Mouse (Mus musculus) heart, adult 2 months (tissue): ENCODE results near the gene Arl5c. TPM values are rescaled to one million over a fixed set of nuclear protein-coding genes. Genes with fewer than 3 reads are reported as not detected.
"Not testable (repeated sequence)": the region's sequence is repeated elsewhere in the genome, so short reads cannot be mapped to it uniquely, and the experiment has no call there.

Experiments
- DNase-seq, 2 experiments: peaks; one replicate each; pipeline ENCODE4 v3.0.0; 2021
- H3K27ac ChIP-seq: fragments of 200-600 bp; 2 replicates; pipeline ENCODE4 v1.8.1; 2022
- H3K27me3 ChIP-seq: fragments of 200-500 bp; 2 replicates; pipeline ENCODE4 v1.6.1; 2012; ENCODE audit warnings: mild to moderate bottlenecking, low read length, inconsistent platforms, mixed read lengths; ENCODE audit not compliant: control insufficient read depth, insufficient read depth
- H3K36me3 ChIP-seq: fragments of 200-500 bp; 2 replicates; pipeline ENCODE4 v1.6.1; 2012; ENCODE audit warnings: low read length, inconsistent platforms; ENCODE audit not compliant: control insufficient read depth, insufficient read depth
- H3K4me1 ChIP-seq: fragments of 200-500 bp; 2 replicates; pipeline ENCODE4 v1.6.1; 2011; ENCODE audit warnings: low read length; ENCODE audit not compliant: control insufficient read depth, insufficient read depth
- H3K4me3 ChIP-seq: fragments of 200-600 bp; 2 replicates; pipeline ENCODE4 v1.8.1; 2022
- H3K79me2 ChIP-seq: fragments of 200-500 bp; replicated peaks from 2 replicates; pipeline ENCODE4 v1.6.1; 2012; ENCODE audit warnings: mild to moderate bottlenecking, inconsistent platforms, low read length, moderate library complexity, mixed read lengths; ENCODE audit not compliant: control insufficient read depth, insufficient read depth
- H3K9ac ChIP-seq: fragments of 200-500 bp; 2 replicates; pipeline ENCODE4 v1.6.1; 2012; ENCODE audit warnings: low read depth, mild to moderate bottlenecking, control low read depth, inconsistent platforms, low read length, mixed read lengths
- CTCF ChIP-seq: fragments of 200-600 bp; IDR thresholded peaks from 2 replicates; pipeline ENCODE4 v1.8.1; 2022; ENCODE audit warnings: antibody characterized with exemption, mild to moderate bottlenecking, moderate library complexity
- EP300 ChIP-seq: fragments of 200-500 bp; IDR thresholded peaks from 2 replicates; pipeline ENCODE4 v1.6.1; 2011; ENCODE audit warnings: low read depth, low read length, control low read depth; ENCODE audit not compliant: insufficient read depth
- POLR2A ChIP-seq: fragments of 200-500 bp; IDR thresholded peaks from 2 replicates; pipeline ENCODE4 v1.6.1; 2011; ENCODE audit warnings: mild to moderate bottlenecking, low read depth, low read length, control low read depth; ENCODE audit not compliant: insufficient read depth
- WGBS: fragments of 180-500 bp; shearing (Covaris S2); methylation state at CpG from one replicate; pipeline ENCODE4 v1.1.7; 2018; 5-methylcytosine and 5-hydroxymethylcytosine counted together
- intact Hi-C: fragments of 180-260 bp; cut with DNase I; formaldehyde crosslinking; loops from one replicate; pipeline ENCODE4 v1.15.1; 2025
- polyA plus RNA-seq: library from polyadenylated mRNA; depleted of rRNA; stranded (reverse); fragments of >200 nt; gene quantifications from 2 replicates; pipeline ENCODE4 v1.2.3, GENCODE M21; 2012
- total RNA-seq, 2 experiments: library from RNA; stranded (reverse); gene quantifications; 2 replicates each; pipeline ENCODE4 v1.2.3; 2021

The Arl5c gene
- total and polyA plus RNA-seq, 3 experiments = 0.66 to 2.8 (median 0.70) TPM

DNA sequence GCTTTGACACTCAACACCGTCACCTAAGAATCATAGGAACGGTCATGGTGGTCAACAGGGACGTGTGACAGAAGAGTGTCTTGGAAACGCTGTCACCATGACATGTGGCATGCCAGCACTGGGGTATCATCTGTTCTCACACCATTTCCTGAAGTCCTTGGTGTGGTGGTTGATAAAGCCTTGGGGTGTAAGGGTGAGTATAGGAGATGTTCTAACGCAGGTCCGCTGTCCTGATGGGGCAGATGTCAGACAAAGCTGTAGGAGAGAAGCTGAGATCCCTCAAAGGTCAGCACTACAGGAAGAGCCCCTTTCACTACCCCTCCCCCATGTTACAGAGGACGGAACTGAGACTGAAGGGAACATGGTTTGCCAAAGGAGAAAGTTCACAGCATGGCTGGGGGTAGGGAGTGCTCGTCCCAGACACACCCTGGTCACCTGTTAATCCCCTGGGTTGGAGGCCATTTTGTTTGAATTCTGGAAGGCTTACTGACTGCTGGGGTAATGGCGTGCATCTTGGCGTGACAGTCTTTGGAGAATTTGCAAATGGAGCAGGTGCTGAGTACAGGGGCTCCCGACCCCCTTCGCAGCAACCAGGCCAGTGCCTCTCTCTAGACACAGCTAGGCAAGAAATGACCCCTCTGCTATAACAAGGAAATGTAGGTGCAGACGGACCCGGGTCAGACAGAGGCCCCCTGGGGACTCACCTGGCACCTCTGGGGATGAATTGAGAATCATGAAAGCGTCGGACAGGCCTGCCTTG is 42.6 kb downstream of the Arl5c start:
- DNase-seq = no peak
- intact Hi-C loops = no loop called here
- Histone ChIP-seq H3K36me3 (no peaks in the 10 kb centered on the region), H3K27me3 (no peaks in the 10 kb centered on the region), H3K4me1 (no peaks in the 10 kb centered on the region), H3K79me2 (no peaks in the 10 kb centered on the region), H3K9ac (no peak overlapping the region), H3K27ac (no peak overlapping the region), H3K4me3 (no peak overlapping the region)
- no peak for TF ChIP-seq EP300
- TF ChIP-seq POLR2A = no peak
- TF ChIP-seq CTCF = no peak
- 85% methylated on average over 16 of the region's 16 CpGs for WGBS

DNA sequence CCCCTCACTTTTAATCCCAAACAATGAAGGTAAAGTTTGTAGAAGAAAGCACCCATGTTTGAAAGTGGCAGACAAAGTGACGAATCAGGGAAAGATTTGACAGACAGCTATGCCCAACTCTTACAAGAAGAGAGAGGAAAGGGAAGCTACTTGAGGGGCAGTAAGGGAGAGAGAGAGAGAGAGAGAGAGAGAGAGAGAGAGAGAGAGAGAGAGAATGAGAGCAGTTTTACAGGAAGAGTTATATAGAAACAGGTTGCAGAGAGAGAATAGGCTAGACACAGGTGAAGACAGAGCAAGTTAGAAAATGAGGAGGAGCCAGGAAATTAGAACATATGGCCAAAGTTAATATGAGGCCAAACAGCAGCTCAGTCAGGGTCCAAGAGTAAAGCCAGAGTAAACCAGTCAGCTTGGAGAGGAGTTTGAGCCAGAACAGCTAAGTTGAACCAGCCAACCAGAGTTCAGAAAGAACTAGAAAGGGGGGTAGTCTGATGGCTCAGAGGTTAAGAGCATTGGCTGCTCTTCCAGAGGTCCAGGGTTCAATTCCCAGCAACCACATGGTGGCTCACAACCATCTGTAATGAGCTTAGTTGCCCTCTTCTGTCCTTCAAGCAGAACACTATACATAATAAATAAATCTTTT is 43.5 kb downstream of the Arl5c start:
- H3K79me2 ChIP-seq = no peaks in the 10 kb centered on the region
- H3K4me3 ChIP-seq = no peak overlapping the region
- intact Hi-C loops = no loop called here
- no peak overlapping the region for H3K27ac ChIP-seq
- TF ChIP-seq CTCF (no peak), POLR2A (no peak), EP300 (no peak)
- DNase-seq = no peak
- H3K4me1 ChIP-seq = no peaks in the 10 kb centered on the region
- no peaks in the 10 kb centered on the region for H3K27me3 ChIP-seq
- 91% methylated on average over 1 of the region's 1 CpGs for WGBS
- no peak overlapping the region for H3K9ac ChIP-seq
- H3K36me3 ChIP-seq = no peaks in the 10 kb centered on the region

GRCm38 (mm10) chr11:97949703-97950475 is 46.1 kb downstream of the Arl5c start:
- DNase-seq = no peak
- intact Hi-C loops = no loop called here
- Histone ChIP-seq H3K27me3 (no peaks in the 10 kb centered on the region), H3K27ac (no peak overlapping the region), H3K9ac (no peak overlapping the region), H3K4me1 (no peaks in the 10 kb centered on the region), H3K36me3 (no peaks in the 10 kb centered on the region), H3K79me2 (no peaks in the 10 kb centered on the region), H3K4me3 (no peak overlapping the region)
- WGBS = 41% methylated on average over 20 of the region's 20 CpGs
- TF ChIP-seq EP300 (no peak), POLR2A (no peak)

DNA sequence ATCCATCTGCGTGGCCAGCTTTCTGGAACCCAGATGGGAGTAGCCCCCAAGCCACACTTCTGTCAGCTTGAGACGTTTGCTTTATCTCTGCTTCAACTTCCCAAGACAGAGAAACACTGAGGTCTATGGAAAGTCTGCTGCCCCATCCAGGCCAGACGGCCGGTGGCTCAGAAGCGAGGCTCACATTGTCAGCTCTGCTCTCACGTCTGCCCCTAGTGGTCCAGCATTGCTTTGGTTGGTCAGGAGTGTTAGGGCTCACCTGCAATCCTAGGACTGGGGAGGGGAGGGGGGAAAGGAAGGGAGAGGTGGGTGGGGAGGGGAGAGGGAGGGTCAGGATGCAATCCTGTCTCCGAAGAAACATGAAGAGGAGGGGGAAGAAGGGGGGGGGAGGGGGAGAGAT is 48.6 kb downstream of the Arl5c start:
- no peak overlapping the region for H3K4me3 ChIP-seq
- H3K36me3 ChIP-seq = no peaks in the 10 kb centered on the region
- 26% methylated on average over 7 of the region's 7 CpGs for WGBS
- H3K27ac ChIP-seq = no peak overlapping the region
- no peak overlapping the region for H3K9ac ChIP-seq
- TF ChIP-seq CTCF = peak; percentile 49
- TF ChIP-seq POLR2A = no peak
- TF ChIP-seq EP300 = no peak
- intact Hi-C loops = no loop called here
- H3K4me1 ChIP-seq = no peaks in the 10 kb centered on the region
- H3K79me2 ChIP-seq = no peaks in the 10 kb centered on the region
- no peaks in the 10 kb centered on the region for H3K27me3 ChIP-seq
- no peak for DNase-seq

GRCm38 (mm10) chr11:97945738-97946289 is 50.2 kb downstream of the Arl5c start:
- H3K4me1 ChIP-seq, H3K27me3 ChIP-seq, H3K36me3 ChIP-seq, DNase-seq, H3K4me3 ChIP-seq, intact Hi-C loops, H3K9ac ChIP-seq, H3K27ac ChIP-seq, H3K79me2 ChIP-seq: not testable (repeated sequence)
- WGBS = 85% methylated on average over 7 of the region's 7 CpGs
